Mouse (Mus musculus): Measurements from ENCODE around the gene Abcb6.

DNA sequence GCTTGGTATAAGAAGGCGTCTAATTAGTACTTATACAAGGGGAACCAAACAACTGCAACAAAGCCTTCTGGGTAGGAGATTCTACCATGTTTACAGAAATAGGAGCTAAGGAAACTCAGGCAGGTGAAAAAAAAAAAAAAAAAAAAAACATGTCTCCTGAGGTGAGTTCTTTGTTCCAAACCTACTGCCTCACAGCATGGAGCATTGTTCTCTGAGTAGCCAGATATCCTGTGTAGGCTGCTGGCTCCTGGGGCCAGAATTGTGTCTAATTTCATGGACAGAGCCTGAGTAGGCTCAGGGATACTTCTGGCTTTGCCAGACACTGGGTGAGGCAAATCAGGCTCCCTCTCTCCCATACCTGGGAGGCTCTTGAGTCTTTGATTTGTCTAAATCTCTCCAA, 47.5 kb upstream of the Abcb6 start:
- TF ChIP-seq CEBPB (IDR thresholded peaks at IDR 0.05; ENCODE audit: low read depth), result no peak
- no peak for TF ChIP-seq CTCF (IDR thresholded peaks at IDR 0.05; ENCODE audit: control insufficient read depth, insufficient read depth, insufficient read length)
- no peak for TF ChIP-seq MAX (IDR thresholded peaks at IDR 0.05)
- no peak for TF ChIP-seq MYOG (IDR thresholded peaks at IDR 0.05; ENCODE audit: control insufficient read depth, extremely low read depth, insufficient read length)
- no peak for TF ChIP-seq MYOD1 (IDR thresholded peaks at IDR 0.05; ENCODE audit: control insufficient read depth, insufficient read length, low read depth)
- TF ChIP-seq USF1 (IDR thresholded peaks at IDR 0.05; ENCODE audit: low read depth), result no peak
- TF ChIP-seq FOSL1 (IDR thresholded peaks at IDR 0.05; ENCODE audit: insufficient read depth, low read length, poor library complexity, severe bottlenecking), result no peak
